Mouse (Mus musculus) liver, embryonic 14.5 days (tissue): ENCODE measurements around the gene H2-T23.

ENCODE experiments used
- CTCF ChIP-seq: IDR thresholded peaks from 2 replicates; pipeline ENCODE4 v1.5.1; 2016; ENCODE audit warnings: antibody characterized with exemption, low read depth, control low read depth
- EP300 ChIP-seq: IDR thresholded peaks from 2 replicates; pipeline ENCODE4 v1.6.1; 2016; ENCODE audit warnings: antibody characterized with exemption, low read depth

GRCm38 (mm10) chr17:36001966-36002365, 30.7 kb downstream of the H2-T23 start:
- TF ChIP-seq CTCF (no peak), EP300 (peak; percentile 86)
